Mouse (Mus musculus): ENCODE measurements around the gene Esr1. TPM values are rescaled to one million over a fixed set of nuclear protein-coding genes. Genes with fewer than 3 reads are reported as not detected.

The Esr1 gene
- polyA plus RNA-seq, 1 experiment from 2014 or later, result 0.54 TPM

GRCm38 (mm10) chr10:4626432-4626831 is 15.0 kb downstream of the Esr1 start:
- Histone ChIP-seq H3K9ac (ENCODE audit: low read length) (no peak overlapping the region), H3K4me2 (ENCODE audit: low read depth, low read length) (no peak overlapping the region), H3K36me3 (ENCODE audit: control insufficient read depth, insufficient read depth, low read length) (no peaks in the 10 kb centered on the region), H3K4me1 (ENCODE audit: control insufficient read depth, insufficient read depth, low read length) (no peaks in the 10 kb centered on the region), H3K27ac (ENCODE audit: low read length) (no peak overlapping the region), H3K9me3 (replicated peaks; ENCODE audit: control insufficient read depth, low read length) (no peaks in the 10 kb centered on the region), H3K4me3 (replicated peaks; ENCODE audit: low read length) (no peak overlapping the region), H3K27me3 (ENCODE audit: control insufficient read depth, insufficient read depth, low read length) (no peaks in the 10 kb centered on the region)
- ATAC-seq (ENCODE audit: insufficient read depth, low FRiP score), result no peak
- WGBS, result 85% methylated on average over 7 of the region's 7 CpGs

DNA sequence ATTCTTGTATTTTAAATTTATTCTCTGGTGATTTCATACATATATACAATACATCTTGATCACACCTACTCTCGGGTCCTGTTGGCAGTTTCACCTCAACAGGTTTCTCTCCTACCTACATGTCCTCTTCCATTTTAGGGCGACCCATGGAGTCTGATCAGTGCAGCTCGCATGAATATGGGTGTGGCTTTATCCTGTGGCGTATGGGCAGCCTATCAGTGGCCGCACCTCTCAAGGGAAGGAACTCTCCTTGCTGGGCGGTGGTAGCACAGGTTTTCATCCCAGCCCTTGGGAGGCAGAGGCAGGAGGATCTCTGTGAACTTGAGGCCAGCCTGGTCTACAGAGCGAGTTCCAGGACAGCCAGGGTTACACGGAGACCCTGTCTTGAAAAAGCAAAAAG is 15.6 kb downstream of the Esr1 start:
- Histone ChIP-seq H3K36me3 (ENCODE audit: control insufficient read depth, insufficient read depth, low read length) (no peaks in the 10 kb centered on the region), H3K4me3 (replicated peaks; ENCODE audit: low read length) (no peak overlapping the region), H3K9me3 (replicated peaks; ENCODE audit: control insufficient read depth, low read length) (no peaks in the 10 kb centered on the region), H3K27me3 (ENCODE audit: control insufficient read depth, insufficient read depth, low read length) (no peaks in the 10 kb centered on the region), H3K9ac (ENCODE audit: low read length) (no peak overlapping the region), H3K4me2 (ENCODE audit: low read depth, low read length) (no peak overlapping the region), H3K27ac (ENCODE audit: low read length) (no peak overlapping the region), H3K4me1 (ENCODE audit: control insufficient read depth, insufficient read depth, low read length) (no peaks in the 10 kb centered on the region)
- ATAC-seq (ENCODE audit: insufficient read depth, low FRiP score), result no peak
- WGBS, result 86% methylated on average over 8 of the region's 8 CpGs

- no peak for ATAC-seq (ENCODE audit: insufficient read depth, low FRiP score)
- Histone ChIP-seq H3K4me2 (ENCODE audit: low read depth, low read length) (no peak overlapping the region), H3K4me1 (ENCODE audit: control insufficient read depth, insufficient read depth, low read length) (no peaks in the 10 kb centered on the region), H3K27me3 (ENCODE audit: control insufficient read depth, insufficient read depth, low read length) (no peaks in the 10 kb centered on the region), H3K27ac (ENCODE audit: low read length) (no peak overlapping the region), H3K9ac (ENCODE audit: low read length) (no peak overlapping the region), H3K9me3 (replicated peaks; ENCODE audit: control insufficient read depth, low read length) (no peaks in the 10 kb centered on the region), H3K4me3 (replicated peaks; ENCODE audit: low read length) (no peak overlapping the region), H3K36me3 (ENCODE audit: control insufficient read depth, insufficient read depth, low read length) (no peaks in the 10 kb centered on the region)
- WGBS, result 78% methylated on average over 9 of the region's 9 CpGs
Measured at GRCm38 (mm10) chr10:4627415-4627814, 16.0 kb downstream of the Esr1 start.

DNA sequence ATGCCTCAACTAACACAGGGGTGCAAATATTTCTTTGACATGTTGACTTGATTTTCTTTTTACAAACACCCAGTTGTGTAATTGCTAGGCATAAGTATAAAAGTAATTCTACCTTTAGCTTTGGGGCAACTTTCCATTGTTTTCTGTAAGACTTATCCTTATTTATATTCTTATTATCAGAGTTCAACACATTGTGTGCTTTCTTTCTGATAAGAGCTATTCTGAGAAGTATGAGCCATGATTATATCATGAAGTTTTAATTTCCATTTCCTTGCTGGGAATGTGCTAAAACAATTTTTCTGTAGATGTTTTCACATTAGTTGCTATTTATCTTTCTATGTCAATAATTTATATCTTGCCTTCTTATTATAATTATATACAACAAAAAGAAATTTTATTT is 17.9 kb downstream of the Esr1 start:
- no peaks in the 10 kb centered on the region for H3K36me3 ChIP-seq (ENCODE audit: control insufficient read depth, insufficient read depth, low read length)
- ATAC-seq (ENCODE audit: insufficient read depth, low FRiP score), result no peak
- no peak overlapping the region for H3K4me2 ChIP-seq (ENCODE audit: low read depth, low read length)
- no peak overlapping the region for H3K4me3 ChIP-seq (replicated peaks; ENCODE audit: low read length)
- no peak overlapping the region for H3K9ac ChIP-seq (ENCODE audit: low read length)
- no peak overlapping the region for H3K27ac ChIP-seq (ENCODE audit: low read length)
- H3K4me1 ChIP-seq (ENCODE audit: control insufficient read depth, insufficient read depth, low read length), result no peaks in the 10 kb centered on the region
- H3K27me3 ChIP-seq (ENCODE audit: control insufficient read depth, insufficient read depth, low read length), result no peaks in the 10 kb centered on the region
- H3K9me3 ChIP-seq (replicated peaks; ENCODE audit: control insufficient read depth, low read length), result no peaks in the 10 kb centered on the region

DNA sequence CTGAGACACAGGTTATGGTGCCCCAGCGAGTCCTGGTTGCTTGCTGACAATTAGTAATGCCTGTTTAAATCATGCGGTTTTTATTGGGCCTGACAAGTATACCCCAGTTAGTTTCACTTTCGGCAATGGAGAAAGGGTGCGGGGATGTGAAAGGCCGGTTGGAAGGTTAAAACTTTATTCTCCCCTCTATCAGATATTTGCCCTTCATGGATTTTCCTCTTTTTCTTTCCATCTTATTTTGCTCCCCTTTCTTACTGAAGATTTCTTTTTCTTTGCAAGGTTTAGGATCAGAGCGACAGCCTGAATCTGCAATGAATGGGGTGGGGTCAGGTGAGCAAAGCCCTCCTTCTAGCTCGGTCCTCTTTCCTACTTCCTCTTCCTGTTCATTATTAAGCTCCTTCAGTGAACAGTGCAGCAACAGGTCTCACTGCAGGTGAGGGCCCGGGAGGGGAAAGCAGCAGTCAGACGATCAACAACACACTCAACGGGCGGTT is 20.9 kb downstream of the Esr1 start:
- Histone ChIP-seq H3K4me1 (ENCODE audit: control insufficient read depth, insufficient read depth, low read length) (no peaks in the 10 kb centered on the region), H3K9me3 (replicated peaks; ENCODE audit: control insufficient read depth, low read length) (no peaks in the 10 kb centered on the region), H3K27me3 (ENCODE audit: control insufficient read depth, insufficient read depth, low read length) (no peaks in the 10 kb centered on the region), H3K27ac (ENCODE audit: low read length) (no peak overlapping the region), H3K4me3 (replicated peaks; ENCODE audit: low read length) (no peak overlapping the region), H3K9ac (ENCODE audit: low read length) (no peak overlapping the region), H3K36me3 (ENCODE audit: control insufficient read depth, insufficient read depth, low read length) (no peaks in the 10 kb centered on the region), H3K4me2 (ENCODE audit: low read depth, low read length) (no peak overlapping the region)
- 77% methylated on average over 11 of the region's 11 CpGs for WGBS
- ATAC-seq (ENCODE audit: insufficient read depth, low FRiP score), result no peak

DNA sequence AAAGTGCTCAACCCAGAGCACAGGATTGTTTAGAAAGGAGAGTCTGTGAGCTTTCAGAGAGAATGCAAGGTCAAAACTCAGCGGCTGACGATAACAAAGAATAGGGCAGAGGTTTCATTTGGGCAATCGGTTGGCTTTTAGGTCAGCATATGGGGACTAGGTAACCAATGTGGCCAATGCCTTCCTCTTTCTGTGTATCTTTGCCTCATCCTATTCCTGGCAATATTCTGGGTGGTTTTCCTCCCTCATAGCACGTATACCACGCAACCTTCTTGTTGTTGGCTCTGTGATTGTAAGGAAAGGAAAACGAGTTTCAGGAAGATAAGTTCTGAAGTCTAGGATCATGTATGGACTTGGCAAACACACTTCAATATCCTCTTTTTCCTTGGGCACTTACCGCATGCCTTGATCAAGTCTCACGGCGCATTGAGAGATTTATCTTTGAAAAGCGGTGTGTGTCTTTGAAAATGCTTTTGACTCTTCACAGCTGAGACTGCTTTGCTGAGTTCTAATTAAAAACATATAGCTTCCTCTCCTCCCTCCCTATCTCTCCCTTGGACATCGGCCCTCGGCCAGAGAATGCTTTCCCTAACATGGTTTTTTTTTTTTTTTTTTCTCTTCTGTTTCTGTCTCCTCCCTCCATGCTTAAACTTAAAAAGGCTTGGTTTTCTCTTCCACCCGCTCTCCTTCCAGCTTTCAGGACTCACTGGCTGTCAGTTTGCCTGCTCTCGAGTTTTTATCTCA is 22.1 kb downstream of the Esr1 start:
- no peak overlapping the region for H3K9ac ChIP-seq (ENCODE audit: low read length)
- 64% methylated on average over 14 of the region's 14 CpGs for WGBS
- no peaks in the 10 kb centered on the region for H3K36me3 ChIP-seq (ENCODE audit: control insufficient read depth, insufficient read depth, low read length)
- no peak overlapping the region for H3K4me3 ChIP-seq (replicated peaks; ENCODE audit: low read length)
- no peaks in the 10 kb centered on the region for H3K9me3 ChIP-seq (replicated peaks; ENCODE audit: control insufficient read depth, low read length)
- H3K27me3 ChIP-seq (ENCODE audit: control insufficient read depth, insufficient read depth, low read length), result no peaks in the 10 kb centered on the region
- H3K4me1 ChIP-seq (ENCODE audit: control insufficient read depth, insufficient read depth, low read length), result no peaks in the 10 kb centered on the region
- no peak for ATAC-seq (ENCODE audit: insufficient read depth, low FRiP score)
- H3K27ac ChIP-seq (ENCODE audit: low read length), result no peak overlapping the region
- no peak overlapping the region for H3K4me2 ChIP-seq (ENCODE audit: low read depth, low read length)

DNA sequence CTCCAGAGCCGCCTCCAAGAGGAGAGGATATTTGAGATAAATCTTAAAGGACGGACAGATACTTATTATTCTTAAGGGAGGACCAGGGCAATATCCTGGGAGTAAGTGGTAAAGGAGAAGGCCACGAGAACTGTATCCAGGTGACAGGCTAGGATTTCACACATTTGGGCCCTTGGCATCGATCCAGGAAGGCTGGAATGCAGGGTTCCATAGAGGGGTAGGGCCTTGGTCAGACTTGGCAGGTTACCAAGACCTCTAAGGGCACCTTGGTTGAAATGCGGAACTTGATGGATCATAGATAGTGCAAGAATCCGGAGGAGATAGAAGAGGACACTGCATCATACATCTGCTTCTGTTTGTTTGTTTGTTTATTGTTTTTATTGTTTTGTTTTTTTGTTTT is 24.3 kb downstream of the Esr1 start:
- Histone ChIP-seq H3K27ac (ENCODE audit: low read length) (no peak overlapping the region), H3K36me3 (ENCODE audit: control insufficient read depth, insufficient read depth, low read length) (no peaks in the 10 kb centered on the region), H3K27me3 (ENCODE audit: control insufficient read depth, insufficient read depth, low read length) (no peaks in the 10 kb centered on the region), H3K4me3 (replicated peaks; ENCODE audit: low read length) (no peak overlapping the region), H3K4me1 (ENCODE audit: control insufficient read depth, insufficient read depth, low read length) (no peaks in the 10 kb centered on the region), H3K4me2 (ENCODE audit: low read depth, low read length) (no peak overlapping the region), H3K9me3 (replicated peaks; ENCODE audit: control insufficient read depth, low read length) (no peaks in the 10 kb centered on the region), H3K9ac (ENCODE audit: low read length) (no peak overlapping the region)
- no peak; the same call in 1 of the 2 replicates for ATAC-seq (ENCODE audit: insufficient read depth, low FRiP score)
- 68% methylated on average over 6 of the region's 6 CpGs for WGBS

DNA sequence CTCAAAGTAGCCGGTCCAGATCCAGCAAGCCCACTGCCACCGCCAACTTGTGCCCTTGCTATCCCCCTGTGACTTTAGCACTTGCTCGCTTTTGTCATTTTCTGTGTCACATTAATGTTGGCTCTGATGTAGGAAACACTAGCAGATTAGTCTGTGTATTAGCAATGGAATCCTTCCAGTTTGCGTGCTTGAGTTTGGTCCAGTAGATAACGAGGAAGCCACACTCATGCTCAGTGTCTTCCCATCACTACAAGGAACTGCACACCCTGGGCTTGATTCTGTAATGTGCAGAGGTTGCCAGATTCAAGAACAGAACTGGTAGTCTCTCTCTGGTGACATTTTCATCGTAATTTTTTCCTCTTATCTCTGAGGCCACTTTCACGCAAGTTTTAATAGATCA is 34.7 kb downstream of the Esr1 start:
- Histone ChIP-seq H3K36me3 (ENCODE audit: control insufficient read depth, insufficient read depth, low read length) (no peaks in the 10 kb centered on the region), H3K4me2 (ENCODE audit: low read depth, low read length) (no peak overlapping the region), H3K27me3 (ENCODE audit: control insufficient read depth, insufficient read depth, low read length) (no peaks in the 10 kb centered on the region), H3K9me3 (replicated peaks; ENCODE audit: control insufficient read depth, low read length) (no peaks in the 10 kb centered on the region), H3K9ac (ENCODE audit: low read length) (no peak overlapping the region), H3K27ac (ENCODE audit: low read length) (no peak overlapping the region), H3K4me1 (ENCODE audit: control insufficient read depth, insufficient read depth, low read length) (no peaks in the 10 kb centered on the region), H3K4me3 (replicated peaks; ENCODE audit: low read length) (no peak overlapping the region)
- no peak for ATAC-seq (ENCODE audit: insufficient read depth, low FRiP score)
- 80% methylated on average over 7 of the region's 7 CpGs for WGBS

DNA sequence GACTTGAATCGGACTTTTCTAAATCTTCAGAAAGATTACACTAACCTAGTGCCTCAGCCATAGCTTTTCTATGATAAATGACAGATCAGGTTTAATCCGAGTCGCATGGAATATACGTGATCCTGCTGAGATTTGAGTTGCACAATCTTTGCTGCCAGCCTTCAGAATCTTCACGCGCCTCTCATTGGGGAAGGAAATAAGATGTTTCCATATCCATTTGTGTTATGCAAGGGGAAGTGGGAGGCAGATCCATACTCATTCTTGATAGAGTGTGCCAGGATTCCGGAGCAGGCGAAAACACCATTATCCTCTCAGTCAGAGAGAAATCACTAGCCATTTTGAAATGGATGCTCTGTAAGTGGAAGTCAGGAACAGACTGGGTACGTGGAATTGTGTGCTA is 35.5 kb downstream of the Esr1 start:
- H3K9ac ChIP-seq (ENCODE audit: low read length), result no peak overlapping the region
- no peak overlapping the region for H3K4me2 ChIP-seq (ENCODE audit: low read depth, low read length)
- no peak overlapping the region for H3K4me3 ChIP-seq (replicated peaks; ENCODE audit: low read length)
- H3K27me3 ChIP-seq (ENCODE audit: control insufficient read depth, insufficient read depth, low read length), result no peaks in the 10 kb centered on the region
- H3K9me3 ChIP-seq (replicated peaks; ENCODE audit: control insufficient read depth, low read length), result no peaks in the 10 kb centered on the region
- no peak overlapping the region for H3K27ac ChIP-seq (ENCODE audit: low read length)
- ATAC-seq (ENCODE audit: insufficient read depth, low FRiP score), result no peak
- WGBS, result 77% methylated on average over 9 of the region's 9 CpGs
- H3K36me3 ChIP-seq (ENCODE audit: control insufficient read depth, insufficient read depth, low read length), result no peaks in the 10 kb centered on the region
- no peaks in the 10 kb centered on the region for H3K4me1 ChIP-seq (ENCODE audit: control insufficient read depth, insufficient read depth, low read length)
